Mouse (Mus musculus) liver, embryonic 14.5 days (tissue): ENCODE results near the gene Il16.

Experiments used
- CTCF ChIP-seq: IDR thresholded peaks from 2 replicates; pipeline ENCODE4 v1.5.1; 2016; ENCODE audit warnings: antibody characterized with exemption, low read depth, control low read depth
- EP300 ChIP-seq: IDR thresholded peaks from 2 replicates; pipeline ENCODE4 v1.6.1; 2016; ENCODE audit warnings: antibody characterized with exemption, low read depth

GRCm38 (mm10) chr7:83723221-83723620 is 22.3 kb downstream of the Il16 start:
- TF ChIP-seq CTCF (no peak), EP300 (no peak)
